Mouse (Mus musculus) lung, postnatal 36 days (tissue): ENCODE data around the gene Wnk2.
A peak's percentile ranks its signal among the peaks of the same experiment; 100 is the strongest.

Experiments
- DNase-seq: peaks from one replicate; pipeline ENCODE4 v3.0.0; 2022; ENCODE audit warnings: mixed read lengths

Wnk2 gene

DNA sequence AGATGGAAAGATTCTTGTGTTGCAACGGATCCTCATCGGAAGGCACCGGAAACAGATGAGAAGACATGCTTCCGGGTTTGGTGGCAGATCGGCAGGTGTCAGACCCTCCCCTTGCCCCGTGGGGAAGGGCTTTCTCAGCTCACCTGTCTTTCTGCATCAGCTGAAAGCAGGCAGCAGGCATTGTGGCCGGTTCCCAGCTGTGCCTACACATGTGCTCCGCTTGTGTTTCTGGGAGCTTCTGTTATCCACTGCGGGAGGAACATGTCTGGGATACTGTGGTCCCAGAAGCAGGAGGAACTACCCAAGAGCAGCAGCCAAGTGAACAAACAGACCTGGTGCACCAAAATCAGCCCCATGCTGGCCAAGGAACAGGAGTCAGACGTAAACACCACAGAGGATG lies 27.7 kb upstream of the Wnk2 start:
- no peak for DNase-seq

GRCm38 (mm10) chr13:49172971-49173596 lies 25.3 kb upstream of the Wnk2 start:
- peak; percentile 92 for DNase-seq

DNA sequence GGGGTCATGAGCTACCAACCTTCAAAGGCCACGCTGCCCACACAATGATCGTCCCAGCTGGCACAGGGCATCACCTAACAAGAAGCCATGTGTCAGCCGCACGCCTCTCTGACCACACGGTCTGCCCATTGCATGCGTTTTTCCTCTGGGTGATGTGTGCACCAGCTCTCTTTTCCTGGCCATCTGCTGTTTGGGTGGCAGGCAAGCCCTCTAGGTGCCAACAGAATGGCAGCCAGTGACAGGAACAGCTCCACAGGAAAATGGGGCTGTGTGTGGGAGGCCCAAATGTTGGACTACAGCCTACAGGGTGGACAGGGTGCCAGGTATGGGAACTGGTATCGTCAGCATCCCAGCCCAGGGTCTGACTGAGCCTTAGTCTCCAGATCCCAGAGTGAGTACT lies 24.5 kb upstream of the Wnk2 start:
- DNase-seq, result no peak

DNA sequence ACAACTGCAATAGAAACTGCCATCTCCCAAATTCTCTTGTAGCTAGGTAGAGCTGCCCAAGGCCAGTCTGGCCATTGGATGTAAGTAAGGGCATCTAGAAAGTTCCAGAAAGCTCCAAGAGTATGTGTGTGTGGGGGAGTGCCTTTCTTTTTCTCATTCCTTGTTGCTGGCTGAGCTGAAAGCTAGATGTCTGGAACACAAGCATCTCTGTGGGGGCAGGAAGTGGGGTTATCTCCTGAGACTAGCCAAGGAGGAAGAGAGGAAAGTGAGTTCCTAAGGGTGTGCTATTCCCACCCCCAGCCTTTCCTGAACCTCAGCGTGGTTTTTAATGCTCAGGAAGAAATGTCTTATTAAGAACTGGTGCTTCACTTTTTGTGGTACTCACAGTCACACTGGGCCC lies 23.9 kb upstream of the Wnk2 start:
- DNase-seq, result no peak

DNA sequence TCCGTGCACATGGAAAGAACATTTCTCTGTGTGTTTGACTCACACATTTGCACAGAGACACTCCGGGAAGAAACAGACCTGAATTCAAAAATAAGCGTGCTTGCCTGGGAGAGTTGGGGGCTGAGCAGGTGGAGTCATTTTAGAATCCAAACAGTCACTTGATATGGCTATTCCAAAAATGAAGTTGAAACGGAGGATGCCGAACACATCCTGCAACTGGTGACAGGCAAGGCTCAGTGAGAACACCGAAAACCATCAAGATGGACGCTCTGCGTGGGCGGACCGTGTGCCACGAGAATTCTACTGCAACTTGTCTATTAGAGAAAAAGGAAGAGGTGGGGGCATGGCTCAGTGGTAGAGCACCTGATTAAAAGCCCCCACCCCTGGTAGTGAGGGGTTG lies 22.8 kb upstream of the Wnk2 start:
- DNase-seq, result no peak

- peak; percentile 92 for DNase-seq
Observed at GRCm38 (mm10) chr13:49169448-49170207, 21.8 kb upstream of the Wnk2 start.

DNA sequence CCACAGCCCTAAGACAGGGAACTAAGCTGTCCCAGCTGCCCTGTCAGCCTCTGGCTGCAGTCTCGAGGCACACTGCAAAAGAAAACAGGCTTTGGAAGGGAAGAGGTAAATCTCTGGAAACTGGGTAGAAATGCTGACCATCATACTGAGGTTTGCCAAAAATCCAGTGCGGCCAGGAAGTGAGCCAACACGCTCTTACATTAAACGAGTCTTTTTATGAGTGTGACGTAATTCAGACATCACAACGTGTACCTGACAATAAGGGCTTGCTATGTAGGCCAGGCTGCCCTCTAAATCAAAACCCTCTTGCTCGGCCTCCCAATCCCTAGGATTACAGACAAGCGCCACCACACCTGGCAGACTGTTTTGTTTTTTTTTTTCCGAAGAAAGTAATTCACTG lies 19.3 kb upstream of the Wnk2 start:
- DNase-seq, result no peak

DNA sequence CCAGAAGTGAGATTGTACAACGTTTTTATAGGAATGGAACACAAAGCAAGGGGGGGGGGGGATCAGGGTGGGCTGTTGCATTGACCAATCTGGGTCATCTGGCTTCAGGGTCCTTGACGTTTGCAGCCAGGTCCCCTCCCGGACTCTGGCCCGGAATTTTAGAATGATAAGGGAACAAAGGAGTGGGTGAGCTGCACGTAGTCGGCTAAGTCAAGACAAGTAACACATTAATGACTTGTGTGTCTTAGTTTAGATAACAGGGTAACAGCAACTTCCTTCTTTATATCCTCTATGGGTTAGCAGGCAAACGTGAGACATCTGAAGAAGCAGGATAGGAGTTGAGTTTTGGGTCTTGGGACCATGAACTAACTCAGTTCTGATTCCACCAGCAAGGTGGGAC lies 15.8 kb upstream of the Wnk2 start:
- DNase-seq, result no peak

DNA sequence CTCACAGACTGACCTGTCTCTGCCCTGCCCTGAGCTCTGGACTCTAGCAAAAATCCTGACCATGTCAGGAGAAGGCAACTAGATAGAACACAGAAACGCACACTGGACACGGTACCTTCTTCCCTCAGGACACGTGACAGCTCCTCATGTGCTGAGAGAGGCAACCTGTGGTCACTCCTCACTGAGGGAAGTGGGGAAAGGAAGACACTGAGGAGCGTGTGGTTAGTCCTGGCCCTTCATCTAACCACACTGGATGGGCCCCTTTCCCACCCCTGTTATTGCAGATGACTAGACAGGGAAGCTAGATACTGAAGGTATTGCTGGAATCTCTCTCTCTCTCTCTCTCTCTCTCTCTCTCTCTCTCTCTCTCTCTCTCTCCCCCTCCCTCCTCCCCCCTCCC lies 14.9 kb upstream of the Wnk2 start:
- DNase-seq, result no peak

GRCm38 (mm10) chr13:49161236-49161635 lies 13.4 kb upstream of the Wnk2 start:
- DNase-seq, result no peak

GRCm38 (mm10) chr13:49158040-49158713 lies 10.4 kb upstream of the Wnk2 start:
- DNase-seq, result peak; percentile 60

DNA sequence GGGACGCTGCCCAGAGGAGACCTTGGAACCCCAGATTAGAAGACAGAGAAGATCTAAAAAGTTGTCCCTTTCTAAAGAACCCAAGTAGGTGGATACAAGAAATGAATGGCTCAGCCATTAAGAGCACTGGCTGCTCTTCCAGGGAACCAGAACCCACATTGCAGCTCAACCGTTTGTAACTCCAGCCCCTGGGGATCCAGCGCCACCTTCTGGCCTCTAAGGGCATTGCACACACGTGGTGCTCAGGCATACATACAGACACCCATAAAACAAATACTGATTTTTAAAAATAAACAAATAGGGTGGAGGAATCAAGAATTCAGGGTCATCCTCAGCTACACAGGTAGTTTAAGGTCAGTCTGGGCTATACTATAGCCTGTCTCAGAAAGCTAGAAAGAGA lies 8.8 kb upstream of the Wnk2 start:
- no peak for DNase-seq

GRCm38 (mm10) chr13:49154621-49155020 lies 6.8 kb upstream of the Wnk2 start:
- DNase-seq, result no peak

- DNase-seq, result no peak
Observed at GRCm38 (mm10) chr13:49154028-49154427, 6.2 kb upstream of the Wnk2 start.

DNA sequence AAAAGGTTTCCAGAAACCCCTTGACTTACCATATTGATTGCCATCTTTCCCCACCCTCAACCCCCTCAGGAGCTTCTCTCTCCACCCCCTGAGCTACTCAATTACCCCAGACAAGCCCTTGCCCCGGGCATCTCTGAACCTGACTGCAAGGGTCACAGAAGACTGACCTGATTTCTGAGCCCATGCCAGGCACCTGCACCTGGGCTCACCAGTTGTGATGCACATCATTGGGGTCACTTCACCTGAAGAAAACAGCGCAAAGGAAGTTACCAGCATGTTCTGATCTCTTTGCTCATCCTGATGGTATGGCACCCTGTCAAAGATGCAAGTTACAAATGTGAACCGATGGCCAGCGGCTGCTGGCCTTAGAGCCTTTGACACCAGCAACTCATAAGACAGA lies 873 bp upstream of the Wnk2 start:
- no peak for DNase-seq

DNA sequence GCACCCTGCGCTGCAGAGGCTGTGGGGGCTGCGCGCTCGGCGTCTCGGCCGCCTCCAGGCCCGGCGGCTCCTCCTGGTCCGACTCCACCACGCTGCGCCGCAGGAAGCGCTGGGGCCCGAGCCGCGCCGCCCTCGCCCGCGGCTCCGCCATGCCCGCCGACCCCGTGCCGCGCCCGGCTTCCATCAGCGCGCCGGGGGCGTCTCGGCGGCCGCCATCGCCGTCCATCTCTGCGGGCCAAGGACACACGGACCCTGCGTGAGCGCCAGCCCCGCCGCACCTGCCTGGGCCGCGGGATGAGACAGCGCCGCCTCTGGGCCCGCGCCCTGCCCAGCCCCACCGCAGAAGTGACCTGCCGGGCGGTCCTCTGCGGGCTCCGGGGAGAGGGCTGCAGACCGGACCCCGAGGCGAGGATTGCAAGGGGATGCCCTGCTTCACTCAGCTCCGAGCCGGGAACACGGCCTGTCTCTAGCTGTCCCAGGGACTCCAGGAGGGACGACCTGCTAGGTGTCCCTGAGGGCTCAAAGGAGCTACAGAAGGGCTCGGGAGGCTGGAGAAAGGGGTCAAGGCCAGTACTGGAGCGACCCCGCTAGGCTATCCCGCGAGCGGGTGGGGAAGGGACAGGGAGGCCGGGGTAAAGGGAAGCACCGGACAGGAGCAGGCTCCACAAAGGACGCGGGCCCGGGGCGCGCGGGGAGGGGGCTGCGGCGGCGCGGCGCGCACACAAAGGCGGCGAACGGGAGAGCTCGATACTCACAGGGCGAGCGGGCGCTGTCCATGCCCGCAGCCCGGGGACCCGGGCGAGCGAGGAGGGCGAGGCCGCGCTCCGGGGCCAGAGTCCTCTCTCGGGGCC lies 582 bp downstream of the Wnk2 start:
- DNase-seq, result no peak

- no peak for DNase-seq
Observed at GRCm38 (mm10) chr13:49146698-49147006, 1.2 kb downstream of the Wnk2 start.

DNA sequence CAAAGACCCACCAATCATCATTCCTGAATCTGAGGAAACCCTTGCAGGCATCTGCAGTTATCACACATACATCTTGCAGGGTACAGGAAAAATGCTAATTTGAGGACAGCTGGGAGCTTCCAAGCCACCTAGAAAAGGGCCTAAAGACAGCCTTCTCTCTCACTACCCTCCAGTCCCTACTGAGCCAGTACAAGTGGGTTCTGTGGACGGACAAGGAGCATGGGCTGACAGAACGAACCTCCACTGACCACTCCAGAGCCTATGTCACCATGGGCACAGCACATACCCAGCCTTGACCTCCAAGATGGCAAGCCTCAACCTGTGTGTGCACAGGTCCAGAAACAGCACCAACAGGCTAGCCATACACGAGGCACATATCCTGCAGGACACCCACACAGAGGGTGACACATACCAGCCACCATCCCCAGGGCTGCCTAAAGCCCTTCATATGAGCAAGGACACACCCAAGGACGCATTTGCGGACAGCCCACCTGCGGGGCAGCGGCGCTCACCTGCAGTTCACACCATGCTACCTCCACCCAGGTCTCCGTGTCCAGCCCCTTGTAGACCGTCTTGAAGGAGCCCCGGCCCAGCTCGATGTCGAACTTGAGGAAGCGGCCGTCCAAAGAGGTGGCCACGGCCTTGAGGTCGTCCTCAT lies 1.6 kb downstream of the Wnk2 start:
- DNase-seq, result no peak

- DNase-seq, result no peak
Observed at GRCm38 (mm10) chr13:49145396-49145795, 2.4 kb downstream of the Wnk2 start.

DNA sequence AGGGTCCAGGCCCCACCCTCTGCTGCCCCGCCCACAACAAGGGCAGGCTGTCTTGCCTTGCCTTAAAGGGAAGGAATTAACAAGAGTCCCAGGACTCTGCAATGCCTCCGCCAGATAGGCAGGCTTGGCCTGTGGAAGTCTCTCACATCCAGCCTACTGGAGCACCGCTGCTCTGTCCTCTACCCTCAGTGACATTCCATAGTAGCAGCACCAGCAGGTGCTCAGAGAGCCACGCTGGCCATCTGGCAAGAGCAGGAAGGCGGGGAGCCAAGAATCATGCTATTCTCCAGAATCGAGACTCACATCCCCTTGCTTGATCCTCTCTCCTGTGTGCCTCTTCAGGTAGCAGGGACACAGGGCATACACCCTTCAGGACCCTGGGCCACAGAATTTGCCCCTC lies 3.4 kb downstream of the Wnk2 start:
- no peak for DNase-seq

- no peak for DNase-seq
Observed at GRCm38 (mm10) chr13:49143323-49143722, 4.5 kb downstream of the Wnk2 start.

DNA sequence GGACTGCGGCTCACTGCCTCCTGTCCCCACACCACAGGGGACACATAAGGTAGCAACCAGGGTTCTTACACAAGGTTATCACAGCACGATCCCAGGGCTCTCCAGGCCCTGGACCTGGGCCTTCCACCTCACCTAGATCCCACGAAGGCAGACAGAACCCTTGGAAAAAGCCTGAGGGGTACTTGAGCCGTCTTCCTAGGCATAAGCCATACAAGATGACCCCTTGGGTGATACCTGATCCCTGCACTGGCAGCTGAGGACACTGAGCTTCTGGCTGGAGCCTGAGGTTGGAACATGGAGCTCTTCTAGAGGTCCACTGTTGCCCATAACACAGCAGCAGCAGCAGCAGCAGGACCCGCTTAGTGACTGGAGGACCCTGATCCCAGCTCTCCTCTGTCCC lies 5.4 kb downstream of the Wnk2 start:
- no peak for DNase-seq

DNA sequence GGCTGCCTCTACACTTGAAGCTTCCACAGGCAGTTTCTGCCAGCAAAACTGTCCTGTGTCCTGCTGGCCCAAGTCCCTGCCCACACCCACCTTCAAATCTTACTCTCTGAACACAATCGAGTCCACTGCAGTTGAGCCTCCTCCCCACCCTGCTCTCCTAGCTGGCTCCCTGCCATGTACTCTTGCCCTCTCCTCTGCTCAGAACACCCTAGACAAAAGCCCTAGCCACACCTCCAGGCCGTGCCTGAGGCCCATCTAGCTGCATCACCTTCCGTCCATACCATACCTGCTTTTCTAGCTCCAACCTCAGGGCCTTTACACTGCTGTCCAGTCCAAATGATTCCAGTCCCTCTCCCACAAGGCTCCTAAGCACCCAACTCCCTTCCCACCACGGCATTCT lies 7.2 kb downstream of the Wnk2 start:
- peak; percentile 39 for DNase-seq
